Comparison of ENCODE assay signal across 19 mouse cellular contexts in the genomic region with DNA sequence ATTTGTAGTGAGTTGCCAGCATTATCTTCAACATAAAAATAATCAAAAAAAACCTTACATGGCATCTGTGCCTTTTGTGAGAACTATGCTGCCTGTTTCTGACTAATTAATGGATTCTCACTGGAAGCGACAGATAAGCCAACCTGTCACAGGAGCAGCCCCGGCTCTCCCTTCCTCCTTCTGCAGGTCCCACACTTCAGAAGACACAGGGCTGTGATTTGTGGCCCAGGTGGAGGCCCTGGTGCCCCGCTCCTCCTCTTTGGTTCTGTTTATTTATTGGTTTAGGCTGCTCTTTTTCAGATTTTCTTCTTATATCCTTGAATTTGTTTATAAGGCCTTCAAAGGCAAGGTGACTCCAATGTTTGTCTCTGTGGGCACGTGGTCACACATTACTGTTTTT.
DNase-seq lines count a peak whose midpoint lies in the region; TF ChIP-seq lines count a peak whose summit lies in the region.
"Had no signal": no experiment of that assay in that cellular context is flagged by ENCODE, and none has a peak within 500 bp of the region (broad histone marks: within the 10 kb centered on the region; RNA-seq: fewer than 3 reads in every experiment).

No protein-coding gene starts in this region.

- no peak for TF ChIP-seq POLR2A in thymus, adult 2 months (IDR thresholded peaks at IDR 0.05; ENCODE audit: control insufficient read depth, extremely low read depth, insufficient read depth, low read length, poor library complexity)

- H3K27ac ChIP-seq in thymus, adult 2 months (ENCODE audit: control insufficient read depth, insufficient read depth, low read length): peak overlapping the region; percentile 94

- no peak overlapping the region for H3K4me3 ChIP-seq in thymus, adult 2 months (ENCODE audit: control insufficient read depth, insufficient read depth, low read length)

- TF ChIP-seq CTCF in thymus, adult 2 months (IDR thresholded peaks at IDR 0.05; ENCODE audit: borderline replicate concordance, control insufficient read depth, extremely low read depth, insufficient read depth, low read length, poor library complexity): no peak

- no peaks in the 10 kb centered on the region for H3K36me3 ChIP-seq in thymus, adult 2 months (ENCODE audit: control insufficient read depth, insufficient read depth, low read length)
- H3K36me3 ChIP-seq: G1E had no signal

- H3K4me1 ChIP-seq in thymus, adult 2 months (replicated peaks; ENCODE audit: control insufficient read depth, insufficient read depth, low read length): peaks cover 35% of the 10 kb centered on the region

- WGBS in thymus, adult 2 months: 45% methylated on average over 4 of the region's 4 CpGs

- H3K27me3 ChIP-seq in thymus, adult 2 months (ENCODE audit: control insufficient read depth, insufficient read depth, low read length): no peaks in the 10 kb centered on the region
- H3K27me3 ChIP-seq: CH12.LX had no signal

- peak; percentile 35 for DNase-seq in thymus, adult 2 months
- DNase-seq in thymus, adult 18-20 months: no peak
- peak; percentile 50 for DNase-seq in thymus, postnatal 14 days
- DNase-seq in thymus, postnatal 0 days (ENCODE audit: low spot score): no peak
- DNase-seq in thymus, postnatal 25 days: peak; percentile 40
- no peak for DNase-seq in thymus, postnatal 10 days (ENCODE audit: low spot score in 2 of 2)
- peak; percentile 56 for DNase-seq in thymus, postnatal 4 days
- DNase-seq in layer of hippocampus, adult 9-11 months: no peak
- DNase-seq: adrenal gland, adult 2 months; adrenal gland, adult 8-10 months; adrenal gland, postnatal 10 days; adrenal gland, postnatal 14 days; adrenal gland, postnatal 25 days; adrenal gland, postnatal 36 days; B cell, adult 2 months; cerebellum, adult 11 months; cerebellum, adult 11-12 months had no signal

Comparison
In these comparisons a context has a peak if more than half of its experiments do, and no peak if none do; other contexts are left out.
1. DNase-seq: peak in thymus, adult 2 months (single experiment), thymus, postnatal 14 days (single experiment), thymus, postnatal 25 days (single experiment) and thymus, postnatal 4 days (single experiment); none in thymus, adult 18-20 months (0 of 2), thymus, postnatal 0 days (single experiment), thymus, postnatal 10 days (0 of 2) and layer of hippocampus, adult 9-11 months (single experiment).